Mouse (Mus musculus): ENCODE measurements around the gene Stk11ip.

The Stk11ip gene

GRCm38 (mm10) chr1:75538597-75539190 lies 17.4 kb downstream of the Stk11ip start:
- in situ Hi-C loops (cut with MboI, MseI) = no loop called here

- in situ Hi-C loops (cut with MboI, MseI) = no loop called here
These were observed 20.2 kb downstream of the Stk11ip start for GRCm38 (mm10) chr1:75541496-75541895.

- in situ Hi-C loops (cut with MboI, MseI) = no loop called here
These were observed 23.0 kb downstream of the Stk11ip start for GRCm38 (mm10) chr1:75544351-75544750.

- in situ Hi-C loops (cut with MboI, MseI) = no loop called here
These were observed 24.9 kb downstream of the Stk11ip start, which contains the start of gene Slc4a3 for GRCm38 (mm10) chr1:75545965-75546956. Gene Slc4a3, plus strand, starts transcription at chr1:75546266.

- in situ Hi-C loops (cut with MboI, MseI) = no loop called here
These were observed 26.0 kb downstream of the Stk11ip start for GRCm38 (mm10) chr1:75547351-75547750.

- in situ Hi-C loops (cut with MboI, MseI) = no loop called here
These were observed 26.8 kb downstream of the Stk11ip start for GRCm38 (mm10) chr1:75548083-75548482.

GRCm38 (mm10) chr1:75548871-75549270 lies 27.5 kb downstream of the Stk11ip start:
- in situ Hi-C loops (cut with MboI, MseI) = no loop called here

- in situ Hi-C loops (cut with MboI, MseI) = no loop called here
These were observed 28.3 kb downstream of the Stk11ip start for GRCm38 (mm10) chr1:75549289-75550279.

- in situ Hi-C loops (cut with MboI, MseI) = no loop called here
These were observed 29.3 kb downstream of the Stk11ip start for GRCm38 (mm10) chr1:75550586-75550985.

- in situ Hi-C loops (cut with MboI, MseI) = loop anchor here (5.0 kb wide), 1 partner anchor 73 kb away; no protein-coding TSS in a partner anchor
These were observed 34.4 kb downstream of the Stk11ip start for GRCm38 (mm10) chr1:75555680-75556079.

- in situ Hi-C loops (cut with MboI, MseI) = loop anchor here (5.0 kb wide), 1 partner anchor 74 kb away; no protein-coding TSS in a partner anchor
These were observed 34.9 kb downstream of the Stk11ip start for GRCm38 (mm10) chr1:75556143-75556781.

- in situ Hi-C loops (cut with MboI, MseI) = loop anchor here (5.0 kb wide), 1 partner anchor 75 kb away; no protein-coding TSS in a partner anchor
These were observed 35.7 kb downstream of the Stk11ip start for GRCm38 (mm10) chr1:75557041-75557440.

- in situ Hi-C loops (cut with MboI, MseI) = loop anchor here (5.0 kb wide), 1 partner anchor 76 kb away; no protein-coding TSS in a partner anchor
These were observed 37.3 kb downstream of the Stk11ip start for GRCm38 (mm10) chr1:75558388-75559178.

GRCm38 (mm10) chr1:75559212-75559925 lies 38.0 kb downstream of the Stk11ip start:
- in situ Hi-C loops (cut with MboI, MseI) = loop anchor here (5.0 kb wide), 1 partner anchor 77 kb away; no protein-coding TSS in a partner anchor

- in situ Hi-C loops (cut with MboI, MseI) = no loop called here
These were observed 39.0 kb downstream of the Stk11ip start for GRCm38 (mm10) chr1:75560206-75560913.

- in situ Hi-C loops (cut with MboI, MseI) = no loop called here
These were observed 40.0 kb downstream of the Stk11ip start for GRCm38 (mm10) chr1:75561221-75561897.

- in situ Hi-C loops (cut with MboI, MseI) = no loop called here
These were observed 40.5 kb downstream of the Stk11ip start for GRCm38 (mm10) chr1:75561898-75562238.

- in situ Hi-C loops (cut with MboI, MseI) = no loop called here
These were observed 42.8 kb downstream of the Stk11ip start for GRCm38 (mm10) chr1:75564102-75564501.
